Mouse (Mus musculus) testis, adult 2 months (tissue): Measurements from ENCODE around the gene Kdm1a.

Experiments used
- CTCF ChIP-seq: fragments of 200-500 bp; IDR thresholded peaks from 2 replicates; pipeline ENCODE4 v1.5.1; 2012; ENCODE audit warnings: low read depth, mild to moderate bottlenecking, inconsistent platforms, low read length, moderate library complexity; ENCODE audit not compliant: control insufficient read depth, insufficient read depth, insufficient replicate concordance
- POLR2A ChIP-seq: fragments of 200-500 bp; IDR thresholded peaks from 2 replicates; pipeline ENCODE4 v1.6.1; 2012; ENCODE audit warnings: low read depth, mild to moderate bottlenecking, inconsistent platforms, low read length, moderate library complexity; ENCODE audit not compliant: control insufficient read depth

GRCm38 (mm10) chr4:136605756-136606485 is 3.4 kb upstream of the Kdm1a start:
- no peak for TF ChIP-seq POLR2A
- no peak for TF ChIP-seq CTCF
